In genomic region chr9:98030715-98031114, GRCm38 (mm10) we compare ENCODE assay signal across 11 mouse cellular contexts. TPM values are rescaled to one million over a fixed set of nuclear protein-coding genes. Genes with fewer than 3 reads are reported as not detected.
A peak's percentile ranks its signal among the peaks of the same experiment; 100 is the strongest.
DNase-seq lines count a peak whose midpoint lies in the region; ATAC-seq and TF ChIP-seq lines count a peak whose summit lies in the region.
"Had no signal": no experiment of that assay in that cellular context is flagged by ENCODE, and none has a peak within 500 bp of the region (broad histone marks: within the 10 kb centered on the region; RNA-seq: fewer than 3 reads in every experiment).

No protein-coding gene starts in this region.

- H3K27me3 ChIP-seq in limb, embryonic 13.5 days = peaks cover 41% of the 10 kb centered on the region
- peaks cover 47% of the 10 kb centered on the region for H3K27me3 ChIP-seq in limb, embryonic 10.5 days (ENCODE audit: low read depth, poor library complexity, severe bottlenecking)
- peaks cover 35% of the 10 kb centered on the region for H3K27me3 ChIP-seq in midbrain, embryonic 13.5 days

- H3K4me1 ChIP-seq in limb, embryonic 13.5 days = peaks cover 21% of the 10 kb centered on the region
- peaks cover 21% of the 10 kb centered on the region for H3K4me1 ChIP-seq in limb, embryonic 10.5 days
- peaks cover 15% of the 10 kb centered on the region for H3K4me1 ChIP-seq in midbrain, embryonic 13.5 days (replicated peaks)

- DNase-seq in gastrocnemius, adult 2 months = no peak
- DNase-seq in gastrocnemius, postnatal 10 days = no peak
- no peak for DNase-seq in limb, embryonic 10.5 days (ENCODE audit: low spot score)
- peak; percentile 50 for DNase-seq in cerebellum, adult 8-10 months
- no peak for DNase-seq in spleen, postnatal 36 days (ENCODE audit: low spot score in 2 of 2)
- no peak for DNase-seq in thymus, postnatal 25 days
- DNase-seq: gastrocnemius, postnatal 25 days; thymus, adult 18-20 months had no signal

- no peak overlapping the region for H3K4me3 ChIP-seq in gastrocnemius, adult 2 months
- no peak overlapping the region for H3K4me3 ChIP-seq in limb, embryonic 13.5 days
- H3K4me3 ChIP-seq in limb, embryonic 10.5 days = no peak overlapping the region
- no peak overlapping the region for H3K4me3 ChIP-seq in midbrain, embryonic 13.5 days (replicated peaks)
- H3K4me3 ChIP-seq: myocyte had no signal

- no peaks in the 10 kb centered on the region for H3K36me3 ChIP-seq in limb, embryonic 13.5 days
- no peaks in the 10 kb centered on the region for H3K36me3 ChIP-seq in limb, embryonic 10.5 days
- H3K36me3 ChIP-seq in midbrain, embryonic 13.5 days = no peaks in the 10 kb centered on the region

- H3K9ac ChIP-seq in limb, embryonic 13.5 days = no peak overlapping the region
- H3K9ac ChIP-seq in midbrain, embryonic 13.5 days (replicated peaks) = no peak overlapping the region

- no peak for ATAC-seq in limb, embryonic 13.5 days (ENCODE audit: low FRiP score, low read depth)
- no peak for ATAC-seq in midbrain, embryonic 13.5 days

- peak overlapping the region; percentile 38 for H3K4me2 ChIP-seq in limb, embryonic 13.5 days (replicated peaks)
- 0 out of 2 replicates have a peak overlapping the region, but pooled peaks have one; percentile 20 for H3K4me2 ChIP-seq in midbrain, embryonic 13.5 days (replicated peaks)

- WGBS in limb, embryonic 13.5 days = 19% methylated on average over 2 of the region's 2 CpGs
- 23% methylated on average over 2 of the region's 2 CpGs for WGBS in limb, embryonic 10.5 days
- WGBS in midbrain, embryonic 13.5 days = 15% methylated on average over 2 of the region's 2 CpGs

- intact Hi-C loops in gastrocnemius, adult 2 months (cut with DNase I) = loop anchor here (2.0 kb wide), 1 partner anchor 570 kb away; no protein-coding TSS in a partner anchor

- H3K9me3 ChIP-seq in limb, embryonic 13.5 days = no peaks in the 10 kb centered on the region
- no peaks in the 10 kb centered on the region for H3K9me3 ChIP-seq in limb, embryonic 10.5 days (replicated peaks)
- H3K9me3 ChIP-seq in midbrain, embryonic 13.5 days = no peaks in the 10 kb centered on the region

- peak; percentile 86 for TF ChIP-seq CTCF in gastrocnemius, adult 2 months (IDR thresholded peaks at IDR 0.05)

- H3K27ac ChIP-seq in gastrocnemius, adult 2 months = no peak overlapping the region
- H3K27ac ChIP-seq in limb, embryonic 13.5 days = no peak overlapping the region
- H3K27ac ChIP-seq in limb, embryonic 10.5 days = no peak overlapping the region
- no peak overlapping the region for H3K27ac ChIP-seq in midbrain, embryonic 13.5 days

RNA-seq across cellular contexts. Expression of gene Clstn2, which starts 2.3 kb away (rescaled TPM):
- 1 to 10 TPM in 1 of 2 experiments, under 1 TPM in 1; 0.74 to 1.2 TPM for total RNA-seq in gastrocnemius, adult 2 months (2021)
- 1 to 10 TPM; 3.8 to 4.3 TPM for total RNA-seq in gastrocnemius, postnatal 10 days (2021)
- polyA plus RNA-seq in limb, embryonic 13.5 days (2015; fragmentation: Nextera tagmentation; extraction: Ambion mirVana) = 4.1 and 4.7 TPM in 2 replicates
- 0.36 and 0.79 TPM in 2 replicates for polyA plus RNA-seq in limb, embryonic 10.5 days (2016; fragmentation: Nextera tagmentation; extraction: Ambion mirVana)
- 4.9 and 5.0 TPM in 2 replicates for polyA plus RNA-seq in midbrain, embryonic 13.5 days (2015; fragmentation: Nextera tagmentation; extraction: Ambion mirVana)
